Mouse (Mus musculus) olfactory bulb, adult 2 months (tissue): ENCODE measurements at regions not wholly inside any gene's neighbourhood (a gene's known extent, or its start where the extent isn't known, plus 50 kb on each side); places are given as distances from the start of the nearest gene placed in this dataset.

ENCODE experiments used
- CTCF ChIP-seq: fragments of 200-500 bp; IDR thresholded peaks from 2 replicates; pipeline ENCODE4 v1.5.1; 2012; ENCODE audit warnings: low read depth, mild to moderate bottlenecking, low read length, moderate library complexity; ENCODE audit not compliant: insufficient read depth
- POLR2A ChIP-seq: fragments of 200-500 bp; IDR thresholded peaks from 2 replicates; pipeline ENCODE4 v1.6.1; 2012; ENCODE audit warnings: mild to moderate bottlenecking, low read depth, low read length, moderate library complexity; ENCODE audit not compliant: insufficient read depth

GRCm38 (mm10) chr15:51324211-51324610, 2560.5 kb upstream of the Gm7489 start:
- no peak for TF ChIP-seq POLR2A
- no peak for TF ChIP-seq CTCF
